Mouse (Mus musculus) small intestine, adult 2 months (tissue): Measurements from ENCODE around the gene Rfx1.

Source experiments
- CTCF ChIP-seq: fragments of 200-500 bp; IDR thresholded peaks from 2 replicates; pipeline ENCODE4 v1.5.1; 2012; ENCODE audit warnings: low read depth, mild to moderate bottlenecking, control low read depth, inconsistent platforms, low read length, moderate library complexity, mixed read lengths; ENCODE audit not compliant: insufficient replicate concordance, insufficient read length; ENCODE audit errors: extremely low read depth
- POLR2A ChIP-seq: fragments of 200-500 bp; IDR thresholded peaks from 2 replicates; pipeline ENCODE4 v1.6.1; 2012; ENCODE audit warnings: low read depth, mild to moderate bottlenecking, control low read depth, inconsistent platforms, low read length, moderate library complexity

DNA sequence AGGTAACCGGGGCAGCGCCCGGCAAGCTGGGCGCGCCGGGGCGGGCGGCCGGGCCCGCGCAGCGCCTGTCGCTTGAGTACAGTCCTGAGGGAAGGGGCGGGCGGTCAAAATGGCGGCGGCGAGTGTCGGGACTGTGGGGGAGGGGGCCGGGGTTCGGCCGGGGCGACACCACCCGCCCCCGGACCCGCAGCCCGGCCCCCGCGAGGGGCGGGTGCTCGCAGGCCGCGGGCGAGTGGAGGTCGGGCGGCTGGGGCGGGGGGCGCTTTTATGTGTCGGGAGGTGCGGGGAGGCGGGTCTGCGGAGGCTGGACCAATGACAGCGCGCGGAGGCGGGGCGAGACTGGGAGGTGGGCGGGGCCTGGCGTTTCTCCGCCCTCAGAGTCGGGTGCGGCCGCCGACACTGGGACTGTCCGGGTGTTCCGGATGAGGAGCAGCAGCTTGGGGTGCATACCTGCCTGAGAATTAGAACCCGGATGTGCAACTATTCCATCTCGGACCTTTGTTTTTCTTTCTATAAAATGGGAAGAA lies 476 bp downstream of the Rfx1 start:
- peak; percentile 54; the same call in 1 of the 2 replicates for TF ChIP-seq POLR2A
- no peak for TF ChIP-seq CTCF
